Mouse (Mus musculus) small intestine, adult 2 months (tissue): ENCODE measurements around the gene Birc2. TPM values are rescaled to one million over a fixed set of nuclear protein-coding genes. Genes with fewer than 3 reads are reported as not detected.
"Not testable (repeated sequence)": the region's sequence is repeated elsewhere in the genome, so short reads cannot be mapped to it uniquely, and the experiment has no call there.

Experiments used
- H3K27ac ChIP-seq: fragments of 200-500 bp; 2 replicates; pipeline ENCODE4 v1.5.1; 2012; ENCODE audit warnings: low read depth, low read length, control low read depth, inconsistent platforms; ENCODE audit not compliant: insufficient read depth
- H3K27me3 ChIP-seq: fragments of 200-500 bp; 2 replicates; pipeline ENCODE4 v1.6.1; 2012; ENCODE audit warnings: mild to moderate bottlenecking, moderate library complexity, low read length, inconsistent platforms; ENCODE audit not compliant: control insufficient read depth, insufficient read depth
- H3K36me3 ChIP-seq: fragments of 200-500 bp; 2 replicates; pipeline ENCODE4 v1.6.1; 2012; ENCODE audit warnings: mild to moderate bottlenecking, low read length, control low read depth, inconsistent platforms; ENCODE audit not compliant: control insufficient read depth, insufficient read depth
- H3K4me1 ChIP-seq: fragments of 200-500 bp; 2 replicates; pipeline ENCODE4 v1.6.1; 2012; ENCODE audit warnings: low read length, inconsistent platforms, mixed read lengths; ENCODE audit not compliant: control insufficient read depth, insufficient read depth, insufficient read length
- H3K4me3 ChIP-seq: fragments of 200-500 bp; 2 replicates; pipeline ENCODE4 v1.5.1; 2012; ENCODE audit warnings: low read depth, mild to moderate bottlenecking, control low read depth, inconsistent platforms, low read length, moderate library complexity
- CTCF ChIP-seq: fragments of 200-500 bp; IDR thresholded peaks from 2 replicates; pipeline ENCODE4 v1.5.1; 2012; ENCODE audit warnings: low read depth, mild to moderate bottlenecking, control low read depth, inconsistent platforms, low read length, moderate library complexity, mixed read lengths; ENCODE audit not compliant: insufficient replicate concordance, insufficient read length; ENCODE audit errors: extremely low read depth
- POLR2A ChIP-seq: fragments of 200-500 bp; IDR thresholded peaks from 2 replicates; pipeline ENCODE4 v1.6.1; 2012; ENCODE audit warnings: low read depth, mild to moderate bottlenecking, control low read depth, inconsistent platforms, low read length, moderate library complexity
- WGBS: fragments of 180-500 bp; shearing (Covaris S2); methylation state at CpG from one replicate; pipeline ENCODE4 v1.1.7; 2018; 5-methylcytosine and 5-hydroxymethylcytosine counted together
- polyA plus RNA-seq: library from polyadenylated mRNA; depleted of rRNA; stranded (reverse); fragments of >200 nt; gene quantifications from 2 replicates; pipeline ENCODE4 v1.2.3, GENCODE M21; 2012

Gene Birc2
- polyA plus RNA-seq, 1 experiment: 5.4 TPM

GRCm38 (mm10) chr9:7871316-7872043 is 34.6 kb upstream of the Birc2 start:
- Histone ChIP-seq H3K36me3 (peaks cover 11% of the 10 kb centered on the region), H3K4me3 (peak overlapping the region; percentile 79), H3K27ac (peak overlapping the region; percentile 94), H3K27me3 (no peaks in the 10 kb centered on the region), H3K4me1 (peaks cover 8% of the 10 kb centered on the region; the same call in 1 of the 2 replicates)
- 18% methylated on average over 4 of the region's 4 CpGs for WGBS
- TF ChIP-seq CTCF (no peak), POLR2A (no peak; the same call in 1 of the 2 replicates)

GRCm38 (mm10) chr9:7870556-7871315 is 33.9 kb upstream of the Birc2 start:
- H3K4me3 ChIP-seq: peak overlapping the region; percentile 79
- H3K27me3 ChIP-seq: no peaks in the 10 kb centered on the region
- WGBS: 51% methylated on average over 10 of the region's 10 CpGs
- H3K36me3 ChIP-seq: peaks cover 16% of the 10 kb centered on the region
- peaks cover 8% of the 10 kb centered on the region; the same call in 1 of the 2 replicates for H3K4me1 ChIP-seq
- peak overlapping the region; percentile 94 for H3K27ac ChIP-seq
- TF ChIP-seq POLR2A: no peak
- no peak for TF ChIP-seq CTCF

DNA sequence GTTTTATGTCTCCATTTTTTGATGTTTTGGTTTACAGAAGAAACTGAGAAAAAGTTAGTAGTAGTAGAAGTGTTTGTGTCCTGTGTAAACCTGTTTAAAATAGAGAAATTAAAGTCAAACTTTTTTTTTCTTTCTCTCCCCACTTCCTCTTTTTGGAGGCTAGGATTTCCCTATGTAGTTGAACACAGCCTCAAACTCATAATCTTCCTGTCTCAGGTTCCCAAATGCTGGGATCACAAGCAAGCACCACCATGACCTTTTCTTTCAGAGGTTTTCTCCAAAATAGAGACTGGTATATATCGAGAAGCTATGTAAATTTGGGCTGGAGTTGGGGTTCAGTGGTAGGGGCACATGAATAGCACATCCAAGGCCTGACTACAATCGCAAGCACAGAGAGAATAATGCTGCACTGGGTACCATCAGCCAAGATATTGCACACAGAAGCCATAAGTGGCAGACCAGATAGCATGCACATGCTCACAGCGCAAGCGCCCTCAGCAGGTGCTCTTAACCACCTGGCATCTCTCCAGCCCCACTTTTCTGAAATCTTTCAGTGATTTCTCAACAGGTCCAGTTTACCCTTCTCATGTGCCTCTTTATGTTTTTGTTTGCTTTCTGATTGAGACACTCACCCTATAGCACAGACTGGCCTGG is 32.1 kb upstream of the Birc2 start:
- H3K27me3 ChIP-seq: no peaks in the 10 kb centered on the region
- H3K4me3 ChIP-seq: no peak overlapping the region
- peak overlapping the region; percentile 80 for H3K27ac ChIP-seq
- peaks cover 22% of the 10 kb centered on the region for H3K36me3 ChIP-seq
- no peak for TF ChIP-seq POLR2A
- TF ChIP-seq CTCF: no peak
- peaks cover 8% of the 10 kb centered on the region; the same call in 1 of the 2 replicates for H3K4me1 ChIP-seq
- WGBS: 76% methylated on average over 4 of the region's 4 CpGs

DNA sequence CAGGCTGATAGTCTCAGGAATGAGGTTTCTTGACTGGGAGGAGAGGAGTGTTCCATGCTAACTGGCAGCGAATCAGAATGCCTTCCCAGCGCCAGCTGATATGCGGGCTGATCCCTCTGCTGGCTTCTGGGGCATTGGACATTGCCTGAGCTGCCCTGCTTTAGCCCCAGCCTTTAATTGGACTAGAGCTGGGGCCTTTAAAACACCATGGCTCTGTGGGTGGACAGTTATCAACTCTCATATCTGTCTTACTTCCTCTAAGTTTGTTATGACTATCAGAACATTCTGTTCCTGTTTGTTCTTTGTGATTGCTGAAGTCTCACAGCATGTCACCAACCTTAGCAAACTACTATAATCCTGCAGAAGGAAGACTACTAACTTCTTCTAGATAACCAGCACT is 31.1 kb upstream of the Birc2 start:
- no peak for TF ChIP-seq POLR2A
- no peak for TF ChIP-seq CTCF
- Histone ChIP-seq H3K27me3 (no peaks in the 10 kb centered on the region), H3K27ac (peak overlapping the region; percentile 39), H3K4me3 (no peak overlapping the region), H3K36me3 (peaks cover 22% of the 10 kb centered on the region), H3K4me1 (peaks cover 5% of the 10 kb centered on the region; the same call in 1 of the 2 replicates)
- 92% methylated on average over 3 of the region's 3 CpGs for WGBS

- H3K27ac ChIP-seq: not testable (repeated sequence)
Observed at GRCm38 (mm10) chr9:7866981-7867380, 30.1 kb upstream of the Birc2 start.

GRCm38 (mm10) chr9:7860976-7861375 is 24.1 kb upstream of the Birc2 start:
- Histone ChIP-seq H3K4me1 (no peaks in the 10 kb centered on the region), H3K4me3 (no peak overlapping the region), H3K27me3 (no peaks in the 10 kb centered on the region), H3K27ac (no peak overlapping the region), H3K36me3 (peaks cover 28% of the 10 kb centered on the region)
- TF ChIP-seq POLR2A (no peak), CTCF (no peak)
- WGBS: 89% methylated on average over 5 of the region's 5 CpGs

More at GRCm38 (mm10) chr9:7866981-7867380, 30.1 kb upstream of the Birc2 start:
- peaks cover 22% of the 10 kb centered on the region for H3K36me3 ChIP-seq
- WGBS: 94% methylated on average over 2 of the region's 2 CpGs
- not testable (repeated sequence) for H3K27me3 ChIP-seq, H3K4me3 ChIP-seq, H3K4me1 ChIP-seq

DNA sequence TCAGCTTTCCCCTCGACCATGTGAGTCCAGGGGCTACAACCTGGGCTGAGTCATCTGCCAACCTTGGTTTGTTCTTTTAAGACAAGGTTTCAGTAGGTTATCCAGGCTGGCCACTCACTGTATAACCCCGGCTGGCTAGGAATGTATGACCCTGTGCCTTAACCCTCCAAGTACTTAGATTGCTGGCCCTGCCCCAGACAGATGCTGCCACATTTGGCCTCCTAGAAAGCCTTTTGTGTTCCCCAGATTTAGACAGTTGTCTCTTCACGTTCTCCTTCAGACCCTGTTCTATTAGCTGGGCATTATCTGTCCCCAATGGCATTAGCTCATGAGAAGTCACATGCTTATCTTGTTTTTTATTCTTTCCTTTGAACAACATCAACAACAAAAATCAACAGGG is 19.0 kb upstream of the Birc2 start:
- no peak for TF ChIP-seq CTCF
- TF ChIP-seq POLR2A: no peak

More for the DNA sequence above, 19.0 kb upstream of the Birc2 start:
- 66% methylated on average over 3 of the region's 3 CpGs for WGBS
- Histone ChIP-seq H3K27me3 (no peaks in the 10 kb centered on the region), H3K4me1 (peaks cover 6% of the 10 kb centered on the region; the same call in 1 of the 2 replicates), H3K27ac (peak overlapping the region; percentile 13; the same call in 1 of the 2 replicates), H3K4me3 (no peak overlapping the region), H3K36me3 (peaks cover 44% of the 10 kb centered on the region)
